Mouse (Mus musculus): ENCODE results near the gene Atp6v1d. TPM values are rescaled to one million over a fixed set of nuclear protein-coding genes. Genes with fewer than 3 reads are reported as not detected.

Gene Atp6v1d
- polyA plus RNA-seq, 1 experiment, result 68.7 TPM

GRCm38 (mm10) chr12:78862254-78862730, 854 bp upstream of the Atp6v1d start:
- peak overlapping the region; percentile 95 for H3K4me3 ChIP-seq
- H3K4me2 ChIP-seq (ENCODE audit: low read depth), result peak overlapping the region; percentile 90
- peaks cover 90% of the 10 kb centered on the region for H3K79me2 ChIP-seq (ENCODE audit: control insufficient read depth, insufficient read depth)
- no peaks in the 10 kb centered on the region for H3K27me3 ChIP-seq (ENCODE audit: control insufficient read depth, insufficient read depth, insufficient read length)
- H3K36me3 ChIP-seq (ENCODE audit: control insufficient read depth, insufficient read depth), result peaks cover 5% of the 10 kb centered on the region
- no peak for TF ChIP-seq USF1 (IDR thresholded peaks at IDR 0.05; ENCODE audit: low read depth)
- TF ChIP-seq E2F4 (IDR thresholded peaks at IDR 0.05; ENCODE audit: insufficient read depth), result peak; percentile 12
- H3ac ChIP-seq (ENCODE audit: control insufficient read depth, insufficient read length), result peak overlapping the region; percentile 33

GRCm38 (mm10) chr12:78860921-78861495, 430 bp downstream of the Atp6v1d start:
- H3K36me3 ChIP-seq (ENCODE audit: control insufficient read depth, insufficient read depth), result peaks cover 8% of the 10 kb centered on the region
- peak overlapping the region; percentile 95 for H3K4me3 ChIP-seq
- peak overlapping the region; percentile 97 for H3K4me2 ChIP-seq (ENCODE audit: low read depth)
- peak overlapping the region; percentile 33 for H3ac ChIP-seq (ENCODE audit: control insufficient read depth, insufficient read length)
- no peak for TF ChIP-seq E2F4 (IDR thresholded peaks at IDR 0.05; ENCODE audit: insufficient read depth)
- no peak for TF ChIP-seq POLR2AphosphoS2 (IDR thresholded peaks at IDR 0.05; ENCODE audit: insufficient read length, low read depth)
- no peak for TF ChIP-seq USF1 (IDR thresholded peaks at IDR 0.05; ENCODE audit: low read depth)
- TF ChIP-seq MYOD1 (IDR thresholded peaks at IDR 0.05; ENCODE audit: control insufficient read depth in 1 of 3, insufficient read length in 2 of 3, low read depth in 2 of 3), result no peak
- TF ChIP-seq REST (IDR thresholded peaks at IDR 0.05; ENCODE audit: insufficient read depth, insufficient read length), result no peak
- no peak for TF ChIP-seq MAX (IDR thresholded peaks at IDR 0.05; ENCODE audit: low read depth)
- peaks cover 78% of the 10 kb centered on the region for H3K79me2 ChIP-seq (ENCODE audit: control insufficient read depth, insufficient read depth)
- no peaks in the 10 kb centered on the region for H3K27me3 ChIP-seq (ENCODE audit: control insufficient read depth, insufficient read depth, insufficient read length)

DNA sequence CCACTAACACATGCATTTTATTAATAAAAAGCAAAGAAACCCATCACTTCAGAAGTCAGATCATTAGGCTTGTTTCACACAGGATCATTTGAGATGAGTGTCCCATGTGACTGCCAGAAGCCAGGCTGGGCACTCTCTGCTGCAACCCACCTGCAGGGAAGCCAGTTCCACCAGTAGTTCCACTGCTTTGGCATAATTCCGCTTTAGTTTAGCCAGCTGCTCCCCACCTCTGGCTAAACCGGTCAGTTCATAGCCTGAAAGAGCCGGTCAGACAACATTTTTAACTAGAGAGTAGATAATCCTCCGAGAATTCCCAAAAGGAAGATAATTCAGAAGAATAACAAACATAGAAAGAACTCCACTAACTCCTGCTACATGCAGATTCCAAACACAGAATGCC, 13.2 kb downstream of the Atp6v1d start:
- Histone ChIP-seq H3K36me3 (ENCODE audit: control insufficient read depth, insufficient read depth) (peaks cover 51% of the 10 kb centered on the region), H3K79me2 (ENCODE audit: control insufficient read depth, insufficient read depth) (no peaks in the 10 kb centered on the region), H3K4me2 (ENCODE audit: low read depth) (no peak overlapping the region), H3ac (ENCODE audit: control insufficient read depth, insufficient read length) (no peak overlapping the region), H3K27me3 (ENCODE audit: control insufficient read depth, insufficient read depth, insufficient read length) (no peaks in the 10 kb centered on the region), H3K4me3 (no peak overlapping the region)
- no peak for TF ChIP-seq E2F4 (IDR thresholded peaks at IDR 0.05; ENCODE audit: insufficient read depth)
- TF ChIP-seq USF1 (IDR thresholded peaks at IDR 0.05; ENCODE audit: low read depth), result no peak
- no peak for TF ChIP-seq MYOD1 (IDR thresholded peaks at IDR 0.05; ENCODE audit: control insufficient read depth in 1 of 3, insufficient read length in 2 of 3, low read depth in 2 of 3)
- TF ChIP-seq MAX (IDR thresholded peaks at IDR 0.05; ENCODE audit: low read depth), result no peak
- no peak for TF ChIP-seq TCF12 (IDR thresholded peaks at IDR 0.05; ENCODE audit: insufficient read depth, poor library complexity, severe bottlenecking)
- TF ChIP-seq MYOG (IDR thresholded peaks at IDR 0.05; ENCODE audit: control insufficient read depth in 1 of 3, insufficient read depth in 1 of 3, insufficient read length in 2 of 3, low read depth in 2 of 3), result no peak
- no peak for TF ChIP-seq SRF (IDR thresholded peaks at IDR 0.05; ENCODE audit: control insufficient read depth, insufficient read length, low read depth)
- TF ChIP-seq TCF3 (IDR thresholded peaks at IDR 0.05; ENCODE audit: insufficient read length, low read depth), result no peak
- no peak for TF ChIP-seq POLR2AphosphoS2 (IDR thresholded peaks at IDR 0.05; ENCODE audit: insufficient read length, low read depth)
- TF ChIP-seq POLR2A (IDR thresholded peaks at IDR 0.05; ENCODE audit: insufficient read length, low read depth), result no peak
- no peak for TF ChIP-seq REST (IDR thresholded peaks at IDR 0.05; ENCODE audit: insufficient read depth, insufficient read length)
- no peak for TF ChIP-seq CEBPB (IDR thresholded peaks at IDR 0.05; ENCODE audit: insufficient read depth, poor library complexity, severe bottlenecking)

DNA sequence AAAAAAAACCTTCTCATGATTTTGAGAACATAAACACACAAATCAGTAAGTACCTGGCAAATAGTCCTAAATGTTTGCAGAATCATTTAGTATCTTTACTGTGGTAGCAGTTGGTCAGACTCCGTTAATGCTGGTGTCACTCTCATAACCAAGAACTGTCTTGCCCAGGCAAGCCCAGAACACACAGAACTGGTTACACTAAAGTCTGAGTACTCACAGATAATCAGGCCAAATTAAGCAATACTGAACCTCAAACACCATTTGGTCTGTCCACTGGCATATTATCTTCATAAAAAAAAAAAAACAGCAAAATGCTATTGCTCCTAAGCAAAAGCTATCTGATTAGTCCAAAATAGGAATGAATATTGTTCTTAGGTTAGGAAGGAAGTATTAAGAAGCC, 19.0 kb downstream of the Atp6v1d start:
- no peaks in the 10 kb centered on the region for H3K27me3 ChIP-seq (ENCODE audit: control insufficient read depth, insufficient read depth, insufficient read length)
- no peak overlapping the region for H3ac ChIP-seq (ENCODE audit: control insufficient read depth, insufficient read length)
- H3K4me3 ChIP-seq, result no peak overlapping the region
- TF ChIP-seq POLR2AphosphoS2 (IDR thresholded peaks at IDR 0.05; ENCODE audit: insufficient read length, low read depth), result no peak
- no peak for TF ChIP-seq MYOG (IDR thresholded peaks at IDR 0.05; ENCODE audit: control insufficient read depth in 1 of 3, insufficient read depth in 1 of 3, insufficient read length in 2 of 3, low read depth in 2 of 3)
- no peak for TF ChIP-seq POLR2A (IDR thresholded peaks at IDR 0.05; ENCODE audit: insufficient read length, low read depth)
- no peak for TF ChIP-seq MAX (IDR thresholded peaks at IDR 0.05; ENCODE audit: low read depth)
- TF ChIP-seq REST (IDR thresholded peaks at IDR 0.05; ENCODE audit: insufficient read depth, insufficient read length), result no peak
- TF ChIP-seq MYOD1 (IDR thresholded peaks at IDR 0.05; ENCODE audit: control insufficient read depth in 1 of 3, insufficient read length in 2 of 3, low read depth in 2 of 3), result no peak
- no peak for TF ChIP-seq TCF3 (IDR thresholded peaks at IDR 0.05; ENCODE audit: insufficient read length, low read depth)
- TF ChIP-seq SRF (IDR thresholded peaks at IDR 0.05; ENCODE audit: control insufficient read depth, insufficient read length, low read depth), result no peak
- TF ChIP-seq CEBPB (IDR thresholded peaks at IDR 0.05; ENCODE audit: insufficient read depth, poor library complexity, severe bottlenecking), result no peak
- no peak for TF ChIP-seq USF1 (IDR thresholded peaks at IDR 0.05; ENCODE audit: low read depth)
- no peak for TF ChIP-seq TCF12 (IDR thresholded peaks at IDR 0.05; ENCODE audit: insufficient read depth, poor library complexity, severe bottlenecking)
- TF ChIP-seq E2F4 (IDR thresholded peaks at IDR 0.05; ENCODE audit: insufficient read depth), result no peak
- H3K4me2 ChIP-seq (ENCODE audit: low read depth), result no peak overlapping the region
- H3K36me3 ChIP-seq (ENCODE audit: control insufficient read depth, insufficient read depth), result peaks cover 63% of the 10 kb centered on the region
- no peaks in the 10 kb centered on the region for H3K79me2 ChIP-seq (ENCODE audit: control insufficient read depth, insufficient read depth)

GRCm38 (mm10) chr12:78839906-78840305, 21.5 kb downstream of the Atp6v1d start:
- peaks cover 77% of the 10 kb centered on the region for H3K36me3 ChIP-seq (ENCODE audit: control insufficient read depth, insufficient read depth)
- H3ac ChIP-seq (ENCODE audit: control insufficient read depth, insufficient read length), result no peak overlapping the region
- no peak overlapping the region for H3K4me2 ChIP-seq (ENCODE audit: low read depth)
- H3K4me3 ChIP-seq, result no peak overlapping the region
- no peaks in the 10 kb centered on the region for H3K27me3 ChIP-seq (ENCODE audit: control insufficient read depth, insufficient read depth, insufficient read length)
- no peaks in the 10 kb centered on the region for H3K79me2 ChIP-seq (ENCODE audit: control insufficient read depth, insufficient read depth)
- TF ChIP-seq MYOG (IDR thresholded peaks at IDR 0.05; ENCODE audit: control insufficient read depth in 1 of 3, insufficient read depth in 1 of 3, insufficient read length in 2 of 3, low read depth in 2 of 3) (no peak), POLR2A (IDR thresholded peaks at IDR 0.05; ENCODE audit: insufficient read length, low read depth) (no peak), POLR2AphosphoS2 (IDR thresholded peaks at IDR 0.05; ENCODE audit: insufficient read length, low read depth) (no peak), TCF3 (IDR thresholded peaks at IDR 0.05; ENCODE audit: insufficient read length, low read depth) (no peak)
